28 mouse cellular contexts compared by ENCODE assay signal in the genomic region with DNA sequence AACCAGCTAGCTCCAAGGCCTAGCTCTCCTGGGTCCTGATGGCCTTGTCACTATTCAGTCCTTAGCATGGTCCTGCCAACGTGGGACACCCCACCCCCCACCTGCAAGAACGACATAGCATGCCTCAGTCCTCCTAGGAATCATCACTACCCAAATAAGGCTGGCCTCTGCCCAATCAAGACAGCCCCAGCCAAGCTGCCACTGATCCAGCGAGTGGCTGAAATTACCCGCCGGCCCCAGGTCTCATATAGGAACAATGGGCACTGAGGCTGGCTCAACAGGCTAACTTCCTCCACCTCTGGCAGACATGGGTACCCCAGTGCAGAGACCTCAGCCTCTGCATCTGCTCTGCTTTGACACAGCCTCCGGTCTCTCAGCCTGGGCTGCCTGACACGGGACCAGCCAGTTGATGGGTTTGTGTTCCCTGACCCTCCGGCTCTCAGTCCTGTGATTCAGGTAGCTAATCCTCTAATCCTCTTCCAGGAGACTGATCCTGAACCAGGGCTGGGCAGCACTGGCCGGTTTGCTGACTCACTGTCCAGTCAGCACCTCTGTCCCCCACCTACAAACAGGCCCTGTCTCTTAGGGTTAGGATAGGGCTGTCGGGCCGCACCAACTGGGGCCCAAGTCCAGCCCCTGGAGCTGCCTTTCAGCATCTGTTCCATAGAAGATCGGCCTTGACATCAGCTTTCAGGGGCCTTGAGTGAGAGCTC. TPM values are rescaled to one million over a fixed set of nuclear protein-coding genes. Genes with fewer than 3 reads are reported as not detected.
DNase-seq lines count a peak whose midpoint lies in the region; ATAC-seq and TF ChIP-seq lines count a peak whose summit lies in the region.
"Had no signal": no experiment of that assay in that cellular context is flagged by ENCODE, and none has a peak within 500 bp of the region (broad histone marks: within the 10 kb centered on the region; RNA-seq: fewer than 3 reads in every experiment).

No protein-coding gene starts in this region.

- H3K27ac ChIP-seq in limb, embryonic 13.5 days, result no peak overlapping the region
- H3K27ac ChIP-seq in limb, embryonic 10.5 days, result no peak overlapping the region
- peak overlapping the region; percentile 97 for H3K27ac ChIP-seq in heart, embryonic 13.5 days (replicated peaks)
- H3K27ac ChIP-seq: embryonic facial prominence, embryonic 12.5 days; forebrain, embryonic 12.5 days; hindbrain, embryonic 12.5 days; liver, embryonic 13.5 days had no signal

- WGBS in limb, embryonic 13.5 days, result 69% methylated on average over 12 of the region's 12 CpGs
- 75% methylated on average over 12 of the region's 12 CpGs for WGBS in limb, embryonic 10.5 days
- WGBS in heart, embryonic 13.5 days, result 51% methylated on average over 12 of the region's 12 CpGs

- H3K4me1 ChIP-seq in limb, embryonic 13.5 days, result peaks cover 12% of the 10 kb centered on the region
- peaks cover 22% of the 10 kb centered on the region for H3K4me1 ChIP-seq in limb, embryonic 10.5 days
- H3K4me1 ChIP-seq in heart, embryonic 13.5 days, result peaks cover 63% of the 10 kb centered on the region

- no peaks in the 10 kb centered on the region for H3K36me3 ChIP-seq in limb, embryonic 13.5 days
- no peaks in the 10 kb centered on the region for H3K36me3 ChIP-seq in limb, embryonic 10.5 days
- H3K36me3 ChIP-seq in heart, embryonic 13.5 days, result peaks cover 30% of the 10 kb centered on the region
- no peaks in the 10 kb centered on the region for H3K36me3 ChIP-seq in myocyte (ENCODE audit: control insufficient read depth, insufficient read depth)
- H3K36me3 ChIP-seq: embryonic facial prominence, embryonic 12.5 days; forebrain, embryonic 12.5 days; hindbrain, embryonic 12.5 days; liver, embryonic 13.5 days had no signal

- H3ac ChIP-seq in myocyte (ENCODE audit: control insufficient read depth, insufficient read length), result no peak overlapping the region

- H3K27me3 ChIP-seq in limb, embryonic 13.5 days, result peaks cover 72% of the 10 kb centered on the region
- H3K27me3 ChIP-seq in limb, embryonic 10.5 days (ENCODE audit: low read depth, poor library complexity, severe bottlenecking), result peaks cover 88% of the 10 kb centered on the region
- peaks cover 57% of the 10 kb centered on the region for H3K27me3 ChIP-seq in heart, embryonic 13.5 days (replicated peaks)
- peaks cover 50% of the 10 kb centered on the region for H3K27me3 ChIP-seq in myocyte (ENCODE audit: control insufficient read depth, insufficient read depth, insufficient read length)

- TF ChIP-seq POLR2A in myocyte (IDR thresholded peaks at IDR 0.05; ENCODE audit: insufficient read length, low read depth), result no peak

- H3K9me3 ChIP-seq in limb, embryonic 13.5 days, result no peaks in the 10 kb centered on the region
- no peaks in the 10 kb centered on the region for H3K9me3 ChIP-seq in limb, embryonic 10.5 days (replicated peaks)
- H3K9me3 ChIP-seq in heart, embryonic 13.5 days, result no peaks in the 10 kb centered on the region
- H3K9me3 ChIP-seq: embryonic facial prominence, embryonic 12.5 days; forebrain, embryonic 12.5 days; hindbrain, embryonic 12.5 days; liver, embryonic 13.5 days had no signal

- peak; percentile 40 to 47 for DNase-seq in gastrocnemius, adult 8-10 months (ENCODE audit: low spot score in 2 of 2)
- no peak for DNase-seq in gastrocnemius, postnatal 4 days (ENCODE audit: low spot score in 2 of 2)
- no peak for DNase-seq in limb, embryonic 10.5 days (ENCODE audit: low spot score)
- no peak for DNase-seq in right cerebral cortex, postnatal 14 days
- DNase-seq in thymus, postnatal 25 days, result no peak
- DNase-seq: adrenal gland, postnatal 36 days; cerebellum, adult 11 months; cerebellum, postnatal 10 days; kidney, adult 18-20 months; kidney, postnatal 4 days; liver, embryonic 13.5 days; lung, adult 2 months; lung, postnatal 14 days; right cerebral cortex, postnatal 25 days; thymus, adult 18-20 months; thymus, postnatal 4 days had no signal

- H3K4me3 ChIP-seq in limb, embryonic 13.5 days, result no peak overlapping the region
- no peak overlapping the region for H3K4me3 ChIP-seq in limb, embryonic 10.5 days
- H3K4me3 ChIP-seq in heart, embryonic 13.5 days, result peak overlapping the region; percentile 50
- H3K4me3 ChIP-seq in myocyte, result peak overlapping the region; percentile 25
- H3K4me3 ChIP-seq: embryonic facial prominence, embryonic 12.5 days; erythroblast, embryonic 14.5 days; forebrain, embryonic 12.5 days; hindbrain, embryonic 12.5 days; liver, embryonic 13.5 days had no signal

- no peak overlapping the region for H3K9ac ChIP-seq in limb, embryonic 13.5 days
- H3K9ac ChIP-seq in heart, embryonic 13.5 days, result peak overlapping the region; percentile 86
- H3K9ac ChIP-seq: embryonic facial prominence, embryonic 12.5 days; forebrain, embryonic 12.5 days; hindbrain, embryonic 12.5 days; liver, embryonic 13.5 days had no signal

- 0 out of 2 replicates have a peak overlapping the region, but pooled peaks have one; percentile 9 for H3K4me2 ChIP-seq in limb, embryonic 13.5 days (replicated peaks)
- peak overlapping the region; percentile 70 for H3K4me2 ChIP-seq in heart, embryonic 13.5 days
- peak overlapping the region; percentile 65 for H3K4me2 ChIP-seq in myocyte (ENCODE audit: low read depth)
- H3K4me2 ChIP-seq: embryonic facial prominence, embryonic 12.5 days; forebrain, embryonic 12.5 days; hindbrain, embryonic 12.5 days; liver, embryonic 13.5 days; midbrain, embryonic 11.5 days had no signal

- ATAC-seq in limb, embryonic 13.5 days (ENCODE audit: low FRiP score, low read depth), result no peak
- ATAC-seq in heart, embryonic 13.5 days (ENCODE audit: extremely low read depth, insufficient number of reproducible peaks, low FRiP score, low TSS enrichment), result no peak

- no peaks in the 10 kb centered on the region for H3K79me2 ChIP-seq in myocyte (ENCODE audit: control insufficient read depth, insufficient read depth)

TF ChIP-seq in myocyte, 11 proteins besides CTCF, POLR2A, EP300 and RAD21:
- TF ChIP-seq SRF (IDR thresholded peaks at IDR 0.05; ENCODE audit: control insufficient read depth, insufficient read length, low read depth), result no peak
- no peak for TF ChIP-seq MAX (IDR thresholded peaks at IDR 0.05; ENCODE audit: low read depth)
- no peak for TF ChIP-seq POLR2AphosphoS2 (IDR thresholded peaks at IDR 0.05; ENCODE audit: insufficient read length, low read depth)
- no peak for TF ChIP-seq USF1 (IDR thresholded peaks at IDR 0.05; ENCODE audit: low read depth)
- no peak for TF ChIP-seq CEBPB (IDR thresholded peaks at IDR 0.05; ENCODE audit: insufficient read depth, poor library complexity, severe bottlenecking)
TF ChIP-seq in myocyte: peak in this region for 0.

RNA-seq across cellular contexts. Expression of gene Obscn, which starts 0.9 kb away (rescaled TPM):
- 1,000 to 10,000 TPM; 2,003 to 2,639 (median 2,223) TPM for total RNA-seq in gastrocnemius, adult 8-10 months (2022)
- 100 to 1,000 TPM; 462 to 554 TPM for total RNA-seq in gastrocnemius, postnatal 4 days (2021)
- 1.5 and 1.7 TPM in 2 replicates for polyA plus RNA-seq in limb, embryonic 13.5 days (2015; fragmentation: Nextera tagmentation; extraction: Ambion mirVana)
- 0.11 and 0.13 TPM in 2 replicates for polyA plus RNA-seq in limb, embryonic 10.5 days (2016; fragmentation: Nextera tagmentation; extraction: Ambion mirVana)
- 38.9 and 44.4 TPM in 2 replicates for polyA plus RNA-seq in heart, embryonic 13.5 days (2015; fragmentation: Nextera tagmentation; extraction: Ambion mirVana)
- 25.0 TPM for polyA plus RNA-seq in myocyte (2012; fragmentation: generic; extraction: Trizol)
- total RNA-seq: granulocyte monocyte progenitor cell, adult 5-6 weeks had no signal
- polyA plus RNA-seq: forebrain, embryonic 12.5 days had no signal

RNA-seq across cellular contexts. Expression of gene Iba57, which starts 26.4 kb away (rescaled TPM):
- 1 to 10 TPM; 6.1 to 7.4 (median 7.0) TPM for total RNA-seq in gastrocnemius, adult 8-10 months (2022)
- 10 to 100 TPM in 1 of 2 experiments, 1 to 10 TPM in 1; 9.9 to 10.0 TPM for total RNA-seq in gastrocnemius, postnatal 4 days (2021)
- polyA plus RNA-seq in limb, embryonic 13.5 days (2015; fragmentation: Nextera tagmentation; extraction: Ambion mirVana), result 3.5 and 4.4 TPM in 2 replicates
- 3.3 and 4.5 TPM in 2 replicates for polyA plus RNA-seq in limb, embryonic 10.5 days (2016; fragmentation: Nextera tagmentation; extraction: Ambion mirVana)
- 8.1 and 8.7 TPM in 2 replicates for polyA plus RNA-seq in heart, embryonic 13.5 days (2015; fragmentation: Nextera tagmentation; extraction: Ambion mirVana)
- 3.8 TPM for polyA plus RNA-seq in myocyte (2012; fragmentation: generic; extraction: Trizol)

RNA-seq across cellular contexts. Expression of gene Gjc2, which starts 45.9 kb away (rescaled TPM):
- total RNA-seq in gastrocnemius, adult 8-10 months (2022), result under 1 TPM in 1 of 4 experiments, not detected in 3; 0.16 TPM
- 1 to 10 TPM; 1.7 to 2.1 TPM for total RNA-seq in gastrocnemius, postnatal 4 days (2021)
- polyA plus RNA-seq in limb, embryonic 13.5 days (2015; fragmentation: Nextera tagmentation; extraction: Ambion mirVana), result 0.25 and 0.47 TPM in 2 replicates
- 0.23 TPM in 1 of 2 replicates, not detected in the other for polyA plus RNA-seq in limb, embryonic 10.5 days (2016; fragmentation: Nextera tagmentation; extraction: Ambion mirVana)
- polyA plus RNA-seq in heart, embryonic 13.5 days (2015; fragmentation: Nextera tagmentation; extraction: Ambion mirVana), result 0.06 and 0.28 TPM in 2 replicates
- polyA plus RNA-seq in myocyte (2012; fragmentation: generic; extraction: Trizol), result 0.04 TPM
- total RNA-seq: ES-E14; granulocyte monocyte progenitor cell, adult 5-6 weeks; megakaryocyte progenitor cell, adult 5-6 weeks; neutrophil, adult 5-6 weeks had no signal
- polyA plus RNA-seq: midbrain, embryonic 11.5 days had no signal

RNA-seq across cellular contexts. Expression of gene Guk1, which starts 54.9 kb away (rescaled TPM):
- total RNA-seq in gastrocnemius, adult 8-10 months (2022), result 10 to 100 TPM; 36.2 to 43.1 (median 36.8) TPM
- 10 to 100 TPM; 27.4 to 29.9 TPM for total RNA-seq in gastrocnemius, postnatal 4 days (2021)
- polyA plus RNA-seq in limb, embryonic 13.5 days (2015; fragmentation: Nextera tagmentation; extraction: Ambion mirVana), result 136 and 138 TPM in 2 replicates
- 145 and 155 TPM in 2 replicates for polyA plus RNA-seq in limb, embryonic 10.5 days (2016; fragmentation: Nextera tagmentation; extraction: Ambion mirVana)
- polyA plus RNA-seq in heart, embryonic 13.5 days (2015; fragmentation: Nextera tagmentation; extraction: Ambion mirVana), result 114 and 123 TPM in 2 replicates
- polyA plus RNA-seq in myocyte (2012; fragmentation: generic; extraction: Trizol), result 63.5 TPM

Comparison
In these comparisons a context has a peak if more than half of its experiments do, and no peak if none do; other contexts are left out.
1. DNase-seq: peak in gastrocnemius, adult 8-10 months (2 of 2); none in gastrocnemius, postnatal 4 days (0 of 2), limb, embryonic 10.5 days (single experiment), right cerebral cortex, postnatal 14 days (single experiment) and thymus, postnatal 25 days (single experiment).
2. H3K4me2 ChIP-seq: peak in every context shown above with its lines; median percentile 70 in heart, embryonic 13.5 days; 65 in myocyte; 9 in limb, embryonic 13.5 days.
3. H3K4me3 ChIP-seq: peak in heart, embryonic 13.5 days (single experiment) and myocyte (single experiment); none in limb, embryonic 13.5 days (single experiment) and limb, embryonic 10.5 days (single experiment).